Mouse (Mus musculus) layer of hippocampus, adult 2 months (tissue): Measurements from ENCODE around the gene Fbxw17. TPM values are rescaled to one million over a fixed set of nuclear protein-coding genes. Genes with fewer than 3 reads are reported as not detected.
"Not testable (repeated sequence)": the region's sequence is repeated elsewhere in the genome, so short reads cannot be mapped to it uniquely, and the experiment has no call there.

ENCODE experiments used
- DNase-seq, 2 experiments: peaks; one replicate each; pipeline ENCODE4 v3.0.0; 2022; ENCODE audit warnings: low spot score in 2 of 2
- H3K27ac ChIP-seq: fragments of 200-600 bp; 2 replicates; pipeline ENCODE4 v1.8.1; 2022
- H3K4me3 ChIP-seq: fragments of 200-600 bp; 2 replicates; pipeline ENCODE4 v1.8.1; 2022; ENCODE audit warnings: mild to moderate bottlenecking
- CTCF ChIP-seq: fragments of 200-600 bp; conservative IDR thresholded peaks from 2 replicates; pipeline ENCODE4 v1.8.1; 2022; ENCODE audit warnings: antibody characterized with exemption, mild to moderate bottlenecking, moderate library complexity
- long read RNA-seq, 2 experiments: library from polyadenylated mRNA; stranded (forward); transcript quantifications; one replicate each; pipeline ENCODE4 v2.0.0; 2021; ENCODE audit warnings: borderline mapping rate in 2 of 2
- total RNA-seq, 2 experiments: library from RNA; stranded (reverse); gene quantifications; 2 replicates each; pipeline ENCODE4 v1.2.3; 2021

The Fbxw17 gene
- 10 to 100 TPM; 19.7 to 19.9 TPM for total RNA-seq
- long read RNA-seq, experiment 1, partial matches to known transcripts = 1 of 12 reads
- long read RNA-seq, experiment 1, other reads (novel, unspliced or antisense) = 9 of 12 reads
- long read RNA-seq, experiment 2, partial matches to known transcripts = 1 of 10 reads
- long read RNA-seq, experiment 2, other reads (novel, unspliced or antisense) = 6 of 10 reads

GRCm38 (mm10) chr13:50417389-50418183 is at the start of gene Fbxw17:
Gene Fbxw17 (plus strand): TSS chr13:50417864.
- peak; percentile 73 to 74 for DNase-seq
- no peak for TF ChIP-seq CTCF
- peak within 1 kb of the TSS; percentile 88 for H3K27ac ChIP-seq
- peak within 1 kb of the TSS; percentile 89 for H3K4me3 ChIP-seq

GRCm38 (mm10) chr13:50372934-50373705 is 44.5 kb upstream of the Fbxw17 start:
- H3K4me3 ChIP-seq, H3K27ac ChIP-seq, DNase-seq: not testable (repeated sequence)

- not testable (repeated sequence) for DNase-seq, H3K4me3 ChIP-seq, H3K27ac ChIP-seq
Observed at GRCm38 (mm10) chr13:50389146-50389545, 28.5 kb upstream of the Fbxw17 start.

- no peak for TF ChIP-seq CTCF
- DNase-seq = no peak
- H3K4me3 ChIP-seq = peak overlapping the region; percentile 89
- H3K27ac ChIP-seq = no peak overlapping the region
Observed at GRCm38 (mm10) chr13:50418421-50418820, 757 bp downstream of the Fbxw17 start.

- Histone ChIP-seq H3K4me3 (no peak overlapping the region), H3K27ac (no peak overlapping the region)
- TF ChIP-seq CTCF = no peak
- no peak for DNase-seq
Observed at GRCm38 (mm10) chr13:50423625-50424209, 6.1 kb downstream of the Fbxw17 start.

- TF ChIP-seq CTCF = no peak
- Histone ChIP-seq H3K27ac (no peak overlapping the region), H3K4me3 (no peak overlapping the region)
- no peak for DNase-seq
Observed at GRCm38 (mm10) chr13:50424517-50424916, 6.9 kb downstream of the Fbxw17 start.

GRCm38 (mm10) chr13:50426686-50427085 is 9.0 kb downstream of the Fbxw17 start:
- DNase-seq = no peak
- Histone ChIP-seq H3K4me3 (no peak overlapping the region), H3K27ac (no peak overlapping the region)
- no peak for TF ChIP-seq CTCF

- Histone ChIP-seq H3K27ac (no peak within 1 kb of the TSS), H3K4me3 (no peak within 1 kb of the TSS)
- DNase-seq = no peak
- TF ChIP-seq CTCF = no peak
Observed at GRCm38 (mm10) chr13:50443812-50444211, 26.1 kb downstream of the Fbxw17 start, which contains the start of gene Gm47429. Gene Gm47429 (minus strand): TSS chr13:50443912.

GRCm38 (mm10) chr13:50445261-50445660 is 27.6 kb downstream of the Fbxw17 start:
- no peak for TF ChIP-seq CTCF
- DNase-seq = no peak
- Histone ChIP-seq H3K27ac (no peak overlapping the region), H3K4me3 (no peak overlapping the region)

GRCm38 (mm10) chr13:50452266-50452665 is 34.6 kb downstream of the Fbxw17 start:
- DNase-seq = not testable (repeated sequence)

GRCm38 (mm10) chr13:50453426-50453825 is 35.8 kb downstream of the Fbxw17 start:
- Histone ChIP-seq H3K27ac (no peak overlapping the region), H3K4me3 (no peak overlapping the region)
- no peak for TF ChIP-seq CTCF
- DNase-seq = no peak

More at GRCm38 (mm10) chr13:50452266-50452665, 34.6 kb downstream of the Fbxw17 start:
- not testable (repeated sequence) for H3K4me3 ChIP-seq, H3K27ac ChIP-seq

GRCm38 (mm10) chr13:50460433-50460832 is 42.8 kb downstream of the Fbxw17 start:
- H3K4me3 ChIP-seq, DNase-seq, H3K27ac ChIP-seq: not testable (repeated sequence)
